Mouse (Mus musculus) layer of hippocampus, adult 8-10 months (tissue): ENCODE measurements around the gene Sar1b. TPM values are rescaled to one million over a fixed set of nuclear protein-coding genes. Genes with fewer than 3 reads are reported as not detected.
A peak's percentile ranks its signal among the peaks of the same experiment; 100 is the strongest.

Experiments used
- DNase-seq, 2 experiments: peaks; one replicate each; pipeline ENCODE4 v3.0.0; 2022; ENCODE audit warnings: low spot score in 2 of 2
- total RNA-seq, 4 experiments: library from RNA; stranded (reverse); gene quantifications; 2 replicates each; pipeline ENCODE4 v1.2.4; 2022

The Sar1b gene
- total RNA-seq, 4 experiments from 2014 or later = 67.5 to 74.9 (median 70.7) TPM

- no peak for DNase-seq
Observed at GRCm38 (mm10) chr11:51824867-51825424, 61.5 kb downstream of the Sar1b start.

- DNase-seq = peak; percentile 38 to 42
Observed at GRCm38 (mm10) chr11:51831962-51832909, 68.7 kb downstream of the Sar1b start.

GRCm38 (mm10) chr11:51832992-51833391, 69.5 kb downstream of the Sar1b start:
- no peak for DNase-seq

GRCm38 (mm10) chr11:51833393-51834066, 70.0 kb downstream of the Sar1b start:
- no peak for DNase-seq

- DNase-seq = no peak
Observed at GRCm38 (mm10) chr11:51834067-51834411, 70.6 kb downstream of the Sar1b start.

- DNase-seq = no peak
Observed at GRCm38 (mm10) chr11:51835598-51835997, 72.1 kb downstream of the Sar1b start.

- DNase-seq = no peak
Observed at GRCm38 (mm10) chr11:51836506-51836905, 73.0 kb downstream of the Sar1b start.

- no peak for DNase-seq
Observed at GRCm38 (mm10) chr11:51837164-51838153, 74.0 kb downstream of the Sar1b start.

- DNase-seq = no peak
Observed at GRCm38 (mm10) chr11:51839106-51839505, 75.6 kb downstream of the Sar1b start.

- no peak for DNase-seq
Observed at GRCm38 (mm10) chr11:51839973-51840372, 76.5 kb downstream of the Sar1b start.

GRCm38 (mm10) chr11:51840657-51841056, 77.2 kb downstream of the Sar1b start:
- no peak for DNase-seq

GRCm38 (mm10) chr11:51841149-51841548, 77.7 kb downstream of the Sar1b start:
- no peak for DNase-seq

Other genes starting within 250 kb of the Sar1b start
- 10 to 100 TPM in 1 of 4 experiments, 1 to 10 TPM in 3; 7.9 to 10.2 (median 8.9) TPM for gene Phykpl, start 178.9 kb upstream of the Sar1b start, total RNA-seq
- 100 to 1,000 TPM; 123 to 152 (median 135) TPM for gene Hnrnpab, start 156.8 kb upstream of the Sar1b start, total RNA-seq
- gene Nhp2, start 144.0 kb upstream of the Sar1b start, total RNA-seq = 10 to 100 TPM; 31.8 to 48.9 (median 42.3) TPM
- gene Rmnd5b, start 127.8 kb upstream of the Sar1b start, total RNA-seq = 10 to 100 TPM; 52.4 to 58.6 (median 55.4) TPM
- gene N4bp3, start 112.8 kb upstream of the Sar1b start, total RNA-seq = 10 to 100 TPM; 15.0 to 18.9 (median 15.7) TPM
- 1 to 10 TPM; 1.3 to 2.5 (median 2.0) TPM for gene D930048N14Rik, start 112.7 kb upstream of the Sar1b start, total RNA-seq
- 10 to 100 TPM; 32.5 to 42.6 (median 34.8) TPM for gene 0610009B22Rik, start 74.8 kb upstream of the Sar1b start, total RNA-seq
- gene Sec24a, start 53 bp upstream of the Sar1b start, total RNA-seq = 10 to 100 TPM; 19.4 to 23.8 (median 20.5) TPM
- gene Jade2, start 94.0 kb downstream of the Sar1b start, total RNA-seq = 10 to 100 TPM; 50.6 to 54.2 (median 52.0) TPM
- 10 to 100 TPM; 35.7 to 42.8 (median 39.5) TPM for gene Cdkn2aipnl, start 204.0 kb downstream of the Sar1b start, total RNA-seq
- gene Ube2b, start 237.1 kb downstream of the Sar1b start, total RNA-seq = 100 to 1,000 TPM; 162 to 207 (median 179) TPM
- 10 to 100 TPM; 13.4 to 17.6 (median 16.1) TPM for gene Cdkl3, start 240.5 kb downstream of the Sar1b start, total RNA-seq